8 mouse cellular contexts compared by ENCODE assay signal in the genomic region with DNA sequence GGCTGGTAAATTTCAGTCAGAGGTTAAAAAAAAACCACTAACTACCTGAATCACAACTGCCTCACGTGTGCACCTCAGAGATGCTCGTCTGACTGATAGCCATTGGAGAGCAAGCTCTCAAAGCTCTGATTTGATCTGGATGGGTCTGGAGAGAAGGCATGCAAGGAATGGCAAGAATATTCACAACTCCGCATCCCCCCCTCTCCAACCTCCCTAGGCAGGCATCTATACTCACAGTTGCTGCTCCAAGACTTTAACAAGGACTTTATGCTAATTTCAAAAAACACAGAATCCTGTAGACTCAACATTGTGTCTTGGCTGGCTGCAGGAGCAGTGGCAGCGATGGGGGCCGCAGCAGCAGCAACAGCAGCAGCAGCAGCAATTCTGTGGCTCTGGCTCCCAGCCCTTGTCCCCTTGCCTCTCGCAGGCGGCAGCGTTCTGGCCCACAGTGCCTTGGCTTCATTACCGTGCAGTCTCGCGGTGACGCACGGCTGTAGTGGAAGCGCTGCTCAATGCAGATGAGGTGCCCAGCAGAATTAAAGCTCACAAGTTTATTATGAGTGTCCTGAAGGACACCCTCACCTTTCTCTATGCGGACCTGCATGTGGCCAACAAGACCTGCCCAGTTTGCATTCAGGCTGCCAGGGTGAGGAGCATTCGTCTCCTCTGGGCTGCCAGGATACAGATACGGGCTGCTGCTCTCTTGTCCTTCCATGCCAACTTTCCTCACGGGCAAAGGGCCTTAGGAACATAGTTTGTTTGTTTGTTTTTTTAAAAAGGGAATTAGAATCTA.
DNase-seq lines count a peak whose midpoint lies in the region; ATAC-seq lines count a peak whose summit lies in the region.

No protein-coding gene starts in this region.

- peak overlapping the region; percentile 22; the same call in 1 of the 2 replicates for H3K27ac ChIP-seq in embryonic facial prominence, embryonic 13.5 days

- ATAC-seq in embryonic facial prominence, embryonic 13.5 days (ENCODE audit: insufficient number of reproducible peaks, insufficient read depth, low FRiP score, low TSS enrichment, low read depth): no peak
- ATAC-seq in CD4-positive, CD25-positive, alpha-beta regulatory T cell, adult 4 months: no peak
- ATAC-seq in megakaryocyte-erythroid progenitor cell, adult 5-6 weeks (replicated peaks; ENCODE audit: low FRiP score, low TSS enrichment, poor library complexity, severe bottlenecking): no peak

- H3K4me2 ChIP-seq in embryonic facial prominence, embryonic 13.5 days: peak overlapping the region; percentile 30

- peaks cover 41% of the 10 kb centered on the region for H3K4me1 ChIP-seq in embryonic facial prominence, embryonic 13.5 days

- intact Hi-C loops in heart, postnatal 25 days (cut with DNase I): no loop called here
- intact Hi-C loops in left cerebral cortex, postnatal 36 days (cut with DNase I): no loop called here

- H3K4me3 ChIP-seq in embryonic facial prominence, embryonic 13.5 days: no peak overlapping the region

- no peaks in the 10 kb centered on the region for H3K27me3 ChIP-seq in embryonic facial prominence, embryonic 13.5 days

- WGBS in embryonic facial prominence, embryonic 13.5 days: 68% methylated on average over 18 of the region's 18 CpGs

- peak; percentile 91 for DNase-seq in heart, adult 11 months
- no peak for DNase-seq in heart, postnatal 25 days (ENCODE audit: low spot score)
- DNase-seq in heart, postnatal 4 days: peak; percentile 50
- peak; percentile 27 to 39 for DNase-seq in left cerebral cortex, postnatal 36 days (ENCODE audit: low spot score in 2 of 2)
- DNase-seq in urinary bladder, postnatal 25 days (ENCODE audit: low spot score): no peak

- no peaks in the 10 kb centered on the region for H3K36me3 ChIP-seq in embryonic facial prominence, embryonic 13.5 days

- no peaks in the 10 kb centered on the region for H3K9me3 ChIP-seq in embryonic facial prominence, embryonic 13.5 days

- no peak overlapping the region for H3K9ac ChIP-seq in embryonic facial prominence, embryonic 13.5 days

Comparison
In these comparisons a context has a peak if more than half of its experiments do, and no peak if none do; other contexts are left out.
1. DNase-seq: peak in heart, adult 11 months (single experiment), heart, postnatal 4 days (single experiment) and left cerebral cortex, postnatal 36 days (2 of 2); none in heart, postnatal 25 days (single experiment) and urinary bladder, postnatal 25 days (single experiment).